Mouse (Mus musculus) intestine, postnatal 0 days (tissue): ENCODE results near the gene Mansc4. TPM values are rescaled to one million over a fixed set of nuclear protein-coding genes. Genes with fewer than 3 reads are reported as not detected.

Source experiments
- ATAC-seq: fragments of 200-750 bp; cut with Nextera tagmentation; 2 replicates; pipeline ENCODE4 v1.8.0; 2017; ENCODE audit warnings: mild to moderate bottlenecking, moderate TSS enrichment, moderate library complexity
- H3K27ac ChIP-seq: fragments of 300-500 bp; sonication (generic); 2 replicates; pipeline ENCODE4 v1.5.1; 2014; ENCODE audit warnings: mild to moderate bottlenecking, low read depth, low read length, moderate library complexity
- H3K27me3 ChIP-seq: fragments of 300-500 bp; sonication (generic); replicated peaks from 2 replicates; pipeline ENCODE4 v1.6.1; 2014; ENCODE audit warnings: low read length, mixed read lengths; ENCODE audit not compliant: control insufficient read depth, insufficient read depth
- H3K36me3 ChIP-seq: fragments of 300-500 bp; sonication (generic); 2 replicates; pipeline ENCODE4 v1.6.1; 2014; ENCODE audit warnings: mild to moderate bottlenecking, moderate library complexity; ENCODE audit not compliant: control insufficient read depth, insufficient read depth
- H3K4me1 ChIP-seq: fragments of 300-500 bp; sonication (generic); replicated peaks from 2 replicates; pipeline ENCODE4 v1.6.1; 2014; ENCODE audit warnings: antibody characterized with exemption, low read length, mixed read lengths; ENCODE audit not compliant: control insufficient read depth, insufficient read depth
- H3K4me2 ChIP-seq: fragments of 300-500 bp; sonication (generic); replicated peaks from 2 replicates; pipeline ENCODE4 v1.6.1; 2014; ENCODE audit warnings: low read depth, mild to moderate bottlenecking, moderate library complexity
- H3K4me3 ChIP-seq: fragments of 300-500 bp; sonication (generic); 2 replicates; pipeline ENCODE4 v1.5.1; 2014; ENCODE audit warnings: low read depth, low read length
- H3K9ac ChIP-seq: fragments of 300-500 bp; sonication (generic); 2 replicates; pipeline ENCODE4 v1.6.1; 2014; ENCODE audit warnings: mild to moderate bottlenecking, low read depth, low read length
- H3K9me3 ChIP-seq: fragments of 300-500 bp; sonication (generic); 2 replicates; pipeline ENCODE4 v1.6.1; 2016; ENCODE audit warnings: mixed run types; ENCODE audit not compliant: control insufficient read depth
- CTCF ChIP-seq: sonication (generic); IDR thresholded peaks from 2 replicates; pipeline ENCODE4 v1.5.1; 2016; ENCODE audit warnings: low read depth, mild to moderate bottlenecking, control low read depth, antibody characterized with exemption, moderate library complexity
- WGBS: fragments of 180-500 bp; shearing (Covaris S2); extraction: QIAGEN DNeasy Blood & Tissue Kit; methylation state at CpG from one replicate; pipeline ENCODE4 v1.1.7; 2014; 5-methylcytosine and 5-hydroxymethylcytosine counted together
- polyA plus RNA-seq: library from polyadenylated mRNA; unstranded; fragments of >200 nt; fragmentation: Nextera tagmentation; extraction: Ambion mirVana; gene quantifications from 2 replicates; pipeline ENCODE4 v1.2.1, GENCODE M21; 2015

The Mansc4 gene
- 1.0 and 1.4 TPM in 2 replicates for polyA plus RNA-seq

DNA sequence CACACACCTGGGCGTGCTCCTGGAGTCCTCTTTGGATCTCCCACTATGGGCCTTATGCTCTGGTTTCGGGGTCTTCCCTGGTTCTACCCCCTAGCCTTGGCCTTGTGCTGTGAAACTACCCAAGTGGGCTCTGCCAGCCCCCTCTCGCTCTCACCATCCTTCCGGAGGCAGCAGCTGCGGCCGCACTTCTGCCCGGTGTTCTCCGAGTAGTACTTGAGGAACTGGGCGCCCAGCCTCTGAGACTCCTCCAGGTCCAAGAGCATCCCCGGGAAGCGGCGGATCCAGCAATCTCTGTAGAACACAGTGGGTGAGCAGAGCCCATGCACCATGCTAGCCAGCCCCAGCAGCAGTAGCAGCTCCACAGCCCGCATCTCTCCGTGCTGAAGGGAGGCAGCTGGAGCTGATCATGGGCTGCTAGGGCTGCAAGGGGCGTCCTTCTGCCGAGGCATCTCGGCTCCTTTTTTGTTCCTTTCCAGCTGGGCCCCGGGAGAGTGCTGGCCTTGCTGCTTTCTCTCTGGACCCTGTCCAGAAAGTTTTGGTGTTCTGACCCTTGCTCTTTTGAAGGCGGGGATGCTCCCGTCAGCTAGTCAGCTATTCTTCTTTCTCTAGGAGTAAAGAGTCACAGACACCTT is at the start of gene Mansc4:
Gene Mansc4 (minus strand): TSS at position 439 of the 632 bp plus-strand sequence.
- H3K9me3 ChIP-seq, result no peaks in the 10 kb centered on the region
- H3K4me3 ChIP-seq, result no peak within 1 kb of the TSS
- H3K36me3 ChIP-seq, result no peaks in the 10 kb centered on the region
- ATAC-seq, result no peak
- H3K4me2 ChIP-seq, result peak within 1 kb of the TSS; percentile 48
- H3K9ac ChIP-seq, result no peak within 1 kb of the TSS
- no peak for TF ChIP-seq CTCF
- no peaks in the 10 kb centered on the region for H3K27me3 ChIP-seq
- H3K4me1 ChIP-seq, result no peaks in the 10 kb centered on the region
- 21% methylated on average over 20 of the region's 20 CpGs for WGBS
- H3K27ac ChIP-seq, result no peak within 1 kb of the TSS

DNA sequence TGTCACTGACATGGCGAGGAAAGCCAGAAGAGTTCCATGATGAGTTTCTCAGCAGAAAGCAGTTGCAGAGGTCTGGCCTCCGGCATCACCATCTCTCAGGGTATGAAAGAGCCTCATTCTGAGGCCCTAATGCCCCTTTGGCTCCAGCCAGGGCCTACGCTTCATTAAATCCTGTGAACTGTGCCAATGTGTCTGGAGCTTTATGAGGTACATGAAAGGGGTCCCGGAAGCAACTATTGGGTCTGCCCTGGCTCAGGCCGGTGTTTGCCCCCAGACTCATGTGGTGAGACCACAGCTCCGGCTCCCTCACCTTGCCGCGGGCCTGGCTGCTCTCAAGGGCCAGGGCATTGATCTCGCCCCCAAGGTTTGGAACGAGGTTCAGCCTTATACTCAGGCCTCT is 40.4 kb upstream of the Mansc4 start:
- no peaks in the 10 kb centered on the region for H3K9me3 ChIP-seq
- H3K9ac ChIP-seq, result no peak overlapping the region
- ATAC-seq, result no peak
- no peak overlapping the region for H3K4me3 ChIP-seq
- H3K36me3 ChIP-seq, result no peaks in the 10 kb centered on the region
- no peaks in the 10 kb centered on the region for H3K4me1 ChIP-seq
- no peak overlapping the region for H3K4me2 ChIP-seq
- TF ChIP-seq CTCF, result no peak
- H3K27me3 ChIP-seq, result no peaks in the 10 kb centered on the region
- H3K27ac ChIP-seq, result no peak overlapping the region
- WGBS, result 93% methylated on average over 10 of the region's 10 CpGs

GRCm38 (mm10) chr6:147121320-147121719 is 34.5 kb upstream of the Mansc4 start:
- no peak for ATAC-seq
- Histone ChIP-seq H3K9ac (no peak overlapping the region), H3K4me2 (no peak overlapping the region), H3K36me3 (no peaks in the 10 kb centered on the region), H3K27ac (no peak overlapping the region), H3K4me1 (no peaks in the 10 kb centered on the region), H3K27me3 (no peaks in the 10 kb centered on the region), H3K4me3 (no peak overlapping the region), H3K9me3 (no peaks in the 10 kb centered on the region)
- WGBS, result 51% methylated on average over 6 of the region's 6 CpGs
- TF ChIP-seq CTCF, result no peak

DNA sequence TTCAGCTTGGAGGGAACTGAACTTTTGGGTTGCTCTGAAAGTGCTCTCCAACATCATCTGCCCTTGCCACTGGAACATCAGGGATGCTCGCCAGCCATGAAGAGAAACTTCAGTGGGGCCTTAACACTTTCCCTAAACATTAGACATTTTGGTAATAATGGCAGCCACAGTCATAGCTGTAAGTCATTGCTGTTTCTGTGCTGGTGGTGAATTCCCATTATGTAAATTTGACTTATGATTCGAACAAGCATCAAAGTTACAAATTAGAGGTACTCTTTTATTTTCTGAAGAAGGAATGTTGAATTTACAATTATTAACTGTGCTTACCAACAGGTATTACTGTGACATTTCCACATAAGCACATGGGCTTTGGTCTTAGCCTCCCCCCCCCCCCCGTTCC is 31.4 kb upstream of the Mansc4 start:
- no peaks in the 10 kb centered on the region for H3K4me1 ChIP-seq
- no peak overlapping the region for H3K9ac ChIP-seq
- H3K4me3 ChIP-seq, result no peak overlapping the region
- TF ChIP-seq CTCF, result no peak
- H3K4me2 ChIP-seq, result no peak overlapping the region
- H3K9me3 ChIP-seq, result no peaks in the 10 kb centered on the region
- no peaks in the 10 kb centered on the region for H3K27me3 ChIP-seq
- no peak for ATAC-seq
- no peaks in the 10 kb centered on the region for H3K36me3 ChIP-seq
- no peak overlapping the region for H3K27ac ChIP-seq
- 80% methylated on average over 3 of the region's 3 CpGs for WGBS

- 94% methylated on average over 7 of the region's 7 CpGs for WGBS
- H3K36me3 ChIP-seq, result no peaks in the 10 kb centered on the region
- H3K4me2 ChIP-seq, result no peak overlapping the region
- no peak overlapping the region for H3K9ac ChIP-seq
- H3K27me3 ChIP-seq, result no peaks in the 10 kb centered on the region
- no peaks in the 10 kb centered on the region for H3K4me1 ChIP-seq
- no peak for ATAC-seq
- H3K4me3 ChIP-seq, result no peak overlapping the region
- no peak overlapping the region for H3K27ac ChIP-seq
- H3K9me3 ChIP-seq, result no peaks in the 10 kb centered on the region
- TF ChIP-seq CTCF, result no peak
These were observed 30.9 kb upstream of the Mansc4 start for GRCm38 (mm10) chr6:147117764-147118163.

GRCm38 (mm10) chr6:147116579-147116978 is 29.7 kb upstream of the Mansc4 start:
- ATAC-seq, result no peak
- 6% methylated on average over 10 of the region's 10 CpGs for WGBS
- H3K9ac ChIP-seq, result no peak overlapping the region
- H3K4me3 ChIP-seq, result no peak overlapping the region
- no peak overlapping the region for H3K27ac ChIP-seq
- H3K4me2 ChIP-seq, result no peak overlapping the region
- H3K27me3 ChIP-seq, result no peaks in the 10 kb centered on the region
- peaks cover 6% of the 10 kb centered on the region; the same call in 1 of the 2 replicates for H3K36me3 ChIP-seq
- TF ChIP-seq CTCF, result peak; percentile 84
- H3K4me1 ChIP-seq, result no peaks in the 10 kb centered on the region
- no peaks in the 10 kb centered on the region for H3K9me3 ChIP-seq
